Mouse (Mus musculus) CD4-positive, CD25-positive, alpha-beta regulatory T cell, adult 2 months (primary cell): ENCODE results near the gene Tbc1d15.

ENCODE experiments used
- DNase-seq: peaks from one replicate; pipeline ENCODE4 v3.0.0-alpha.2; 2012; ENCODE audit warnings: low read depth, low spot score

The Tbc1d15 gene

GRCm38 (mm10) chr10:115251088-115251934, at the start of gene Tbc1d15:
Gene Tbc1d15 (minus strand): TSS chr10:115251467.
- peak; percentile 100 for DNase-seq

- DNase-seq = no peak
These were observed 47.4 kb upstream of the Tbc1d15 start for GRCm38 (mm10) chr10:115298683-115299082.

GRCm38 (mm10) chr10:115297582-115297981, 46.3 kb upstream of the Tbc1d15 start:
- DNase-seq = no peak

- DNase-seq = no peak
These were observed 45.2 kb upstream of the Tbc1d15 start for GRCm38 (mm10) chr10:115296401-115296935.

GRCm38 (mm10) chr10:115295162-115295561, 43.9 kb upstream of the Tbc1d15 start:
- DNase-seq = no peak

DNA sequence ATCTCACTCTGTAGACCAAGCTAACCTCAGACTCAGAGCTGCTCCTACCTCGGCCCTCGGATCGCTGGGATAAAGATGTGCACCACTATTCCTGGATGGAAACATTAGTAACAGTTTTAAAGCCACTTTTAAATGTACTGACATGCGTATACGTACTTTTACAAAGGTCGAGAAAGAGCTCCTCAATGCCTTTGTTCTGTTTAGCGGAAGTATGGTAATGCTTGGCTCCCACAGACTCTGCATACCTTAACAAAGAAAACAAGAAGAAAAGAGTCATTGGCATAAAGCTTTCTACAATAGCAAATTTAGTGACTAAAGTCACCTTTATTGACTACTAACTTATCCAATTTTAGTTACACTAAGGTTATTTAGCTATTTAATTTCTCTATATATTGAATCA, 43.4 kb upstream of the Tbc1d15 start:
- no peak for DNase-seq

GRCm38 (mm10) chr10:115293946-115294345, 42.7 kb upstream of the Tbc1d15 start:
- DNase-seq = no peak

DNA sequence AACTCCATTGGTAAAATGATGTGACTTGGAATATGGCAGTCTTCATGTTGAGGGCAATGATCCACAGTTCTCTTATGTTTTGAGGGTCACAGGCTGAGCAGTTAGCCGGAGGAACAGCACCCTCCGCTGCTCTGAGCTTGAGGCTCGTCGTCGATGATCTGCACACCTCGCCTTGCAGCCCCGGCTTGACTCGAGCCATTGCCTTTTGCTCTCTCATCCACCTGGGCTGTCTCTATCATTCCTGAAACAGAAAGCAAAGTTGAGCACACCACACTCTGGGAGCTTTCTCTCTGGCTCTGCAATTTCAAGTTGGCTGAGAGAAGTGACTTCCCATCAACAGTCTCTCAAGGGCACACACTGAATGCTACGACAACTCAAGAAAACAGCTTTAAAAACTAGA, 39.4 kb upstream of the Tbc1d15 start:
- no peak for DNase-seq

- no peak for DNase-seq
These were observed 37.6 kb upstream of the Tbc1d15 start for GRCm38 (mm10) chr10:115288856-115289255.

DNA sequence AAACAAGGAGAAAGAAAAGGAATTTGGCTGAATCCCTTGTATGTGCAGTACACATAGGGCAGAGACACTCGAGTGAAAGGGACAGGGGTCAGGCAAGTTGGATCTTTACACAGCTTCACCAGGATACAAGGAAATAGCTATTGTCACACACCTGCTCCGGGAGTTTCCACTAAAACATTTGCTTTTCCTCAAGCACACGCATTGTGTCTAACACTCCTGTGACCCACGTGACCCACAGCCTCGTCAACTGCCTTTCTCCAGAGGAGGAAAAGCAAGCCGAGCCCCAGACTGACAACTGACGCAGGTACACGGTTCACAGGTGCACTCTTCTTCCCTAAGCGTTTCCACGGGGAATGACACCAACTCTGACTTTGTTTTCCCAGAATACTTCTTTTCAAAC, 32.9 kb upstream of the Tbc1d15 start:
- no peak for DNase-seq

DNA sequence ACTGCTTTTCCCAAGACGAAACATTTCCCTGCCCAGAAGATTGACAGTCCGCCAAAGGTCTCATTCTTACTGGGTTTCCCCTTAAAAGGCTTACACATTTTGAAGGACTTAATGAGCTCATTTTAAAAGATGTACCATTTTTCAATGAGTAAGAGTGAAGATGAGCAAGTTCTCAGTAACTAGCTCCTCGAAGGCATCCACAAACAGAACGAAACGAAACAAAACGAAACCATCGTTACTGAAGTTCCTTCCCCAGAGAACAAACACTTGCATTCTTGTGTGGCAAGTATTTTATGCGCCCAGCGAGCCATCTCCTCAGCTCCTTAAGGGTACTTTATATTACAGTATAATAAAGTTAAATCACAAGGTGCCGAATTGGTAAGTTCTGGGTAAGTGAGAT, 30.1 kb upstream of the Tbc1d15 start:
- no peak for DNase-seq

DNA sequence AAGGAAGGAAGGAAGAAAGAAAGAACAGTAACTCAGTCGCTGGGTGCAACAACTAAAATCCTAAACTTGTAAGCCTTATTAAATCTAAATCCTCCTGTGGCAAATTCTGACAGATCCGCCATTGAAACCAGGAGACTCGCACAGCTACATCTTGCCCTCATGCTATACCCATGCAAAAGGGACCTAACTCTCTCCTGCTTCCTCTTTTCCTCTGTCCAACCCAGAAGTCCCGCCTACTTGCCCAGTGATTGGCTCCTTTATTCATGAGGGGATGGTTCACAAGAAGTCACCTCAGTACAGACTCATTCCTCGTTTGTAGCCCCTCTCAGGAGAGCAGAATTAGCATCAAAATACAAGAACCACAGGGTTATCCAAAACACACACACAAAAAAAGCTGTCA, 20.4 kb upstream of the Tbc1d15 start:
- no peak for DNase-seq

GRCm38 (mm10) chr10:115270612-115271390, 19.5 kb upstream of the Tbc1d15 start:
- DNase-seq = no peak

DNA sequence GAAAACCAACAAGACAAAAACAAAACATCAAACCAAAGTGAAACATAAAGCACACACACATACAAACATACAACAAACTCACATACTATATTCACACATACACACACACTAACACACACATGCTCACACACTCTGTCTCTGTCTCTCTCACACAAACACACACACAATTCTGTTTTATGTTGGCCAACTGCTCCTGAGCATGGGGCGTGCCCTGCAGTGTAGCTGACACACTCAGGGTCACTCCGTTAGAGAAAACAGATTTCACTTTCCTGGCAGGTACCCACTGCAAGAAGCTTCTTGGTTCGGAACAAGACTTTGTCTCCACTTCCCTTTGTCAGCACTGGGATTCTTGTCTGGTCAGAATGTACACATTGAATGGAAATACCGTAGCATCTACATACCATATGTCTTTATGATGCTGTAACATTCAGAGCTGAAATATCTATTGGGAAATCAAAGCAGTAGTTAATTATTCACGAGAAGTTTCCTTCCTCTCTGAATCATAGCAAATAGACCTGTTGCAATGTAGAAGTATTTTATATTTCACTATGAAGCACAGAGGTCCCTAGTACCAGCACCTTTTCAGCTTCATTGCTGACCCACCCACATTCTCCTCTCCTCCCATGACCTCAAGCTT, 11.8 kb upstream of the Tbc1d15 start:
- DNase-seq = no peak

DNA sequence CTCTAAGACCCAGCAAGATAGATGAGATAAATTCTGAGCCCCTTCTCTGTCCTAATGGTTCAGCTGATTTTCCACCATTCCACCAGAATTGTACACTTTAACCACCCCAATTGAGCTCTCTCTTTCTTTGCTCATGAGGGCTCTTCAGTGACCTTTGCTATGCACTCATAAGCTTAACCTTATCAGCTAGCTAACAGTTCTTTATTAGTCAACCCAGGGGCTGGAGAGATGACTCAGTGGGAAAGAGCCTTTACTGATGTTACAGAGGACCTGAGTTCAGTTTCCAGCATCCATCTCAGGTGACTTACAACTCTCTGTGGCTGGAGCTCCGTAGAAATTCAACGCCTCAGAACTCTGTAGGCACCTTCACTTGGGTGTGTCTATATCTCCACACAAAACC, 11.0 kb upstream of the Tbc1d15 start:
- no peak for DNase-seq

GRCm38 (mm10) chr10:115261428-115261827, 10.2 kb upstream of the Tbc1d15 start:
- DNase-seq = no peak

- no peak for DNase-seq
These were observed 4.9 kb upstream of the Tbc1d15 start for GRCm38 (mm10) chr10:115256162-115256561.

GRCm38 (mm10) chr10:115253521-115253920, 2.3 kb upstream of the Tbc1d15 start:
- no peak for DNase-seq

DNA sequence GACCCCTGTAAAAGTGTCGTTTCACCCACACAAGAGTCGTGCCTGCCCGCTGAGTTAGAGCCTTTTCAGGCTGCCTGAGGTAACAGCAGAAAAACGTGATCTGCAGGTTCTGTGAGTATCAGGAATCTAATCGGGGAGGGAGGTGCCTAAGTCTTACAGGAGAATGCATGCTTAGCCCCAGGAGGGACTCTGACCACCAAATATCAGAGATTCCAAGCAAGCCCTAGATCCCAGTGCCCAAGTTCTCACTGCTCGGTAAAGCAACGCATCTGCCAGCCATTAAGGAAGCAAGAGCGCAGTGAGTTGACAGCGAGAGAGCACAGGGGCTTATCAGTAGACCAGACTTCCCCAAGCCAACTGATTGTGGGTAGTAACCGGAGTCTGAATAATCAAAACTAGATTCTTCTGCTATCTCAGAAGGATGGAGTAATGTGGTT, 1.1 kb upstream of the Tbc1d15 start:
- DNase-seq = peak; percentile 48

DNA sequence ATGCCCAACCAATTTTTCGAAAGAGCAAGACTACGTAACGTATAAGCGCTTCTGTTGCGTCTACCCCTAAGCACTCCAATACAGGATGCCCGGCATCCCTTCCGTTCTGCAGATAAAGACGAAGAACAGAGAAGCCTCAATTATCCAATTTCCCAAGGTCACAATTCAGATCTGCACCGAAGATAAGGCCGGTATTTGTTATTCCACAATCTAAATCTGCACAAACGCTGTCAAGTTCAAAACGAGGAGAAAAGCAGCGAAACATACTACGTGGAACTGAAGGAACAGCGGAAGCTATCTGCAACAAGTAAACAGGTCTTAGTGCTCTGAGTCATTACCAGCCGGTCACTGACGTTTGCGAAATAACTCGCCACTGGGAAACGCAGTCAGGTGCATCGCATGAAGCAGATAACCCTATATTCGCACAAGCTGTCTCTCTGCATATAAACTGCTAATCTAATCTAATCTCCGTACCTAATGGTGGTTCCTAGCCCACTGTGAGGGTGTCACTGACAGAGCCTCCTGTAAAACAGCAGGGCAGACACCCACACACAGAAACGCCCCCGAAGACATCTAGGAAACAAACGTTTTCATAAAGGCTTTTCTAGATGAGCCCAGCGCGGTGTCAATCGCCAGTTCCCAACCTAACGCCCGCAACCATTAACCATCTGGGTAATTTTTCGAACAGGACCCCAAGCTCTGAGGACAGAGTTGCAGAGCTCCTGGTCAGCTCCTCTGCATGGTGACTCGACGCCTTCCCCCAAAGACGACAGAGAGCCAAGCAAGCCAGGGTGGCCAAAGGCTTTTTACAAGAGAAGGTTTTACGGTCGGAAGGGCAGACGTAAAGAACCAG, 806 bp downstream of the Tbc1d15 start:
- DNase-seq = peak; percentile 62

- no peak for DNase-seq
These were observed 3.2 kb downstream of the Tbc1d15 start for GRCm38 (mm10) chr10:115248041-115248440.
